Mouse (Mus musculus) adrenal gland, postnatal 25 days (tissue): ENCODE data around the gene Ttc23. TPM values are rescaled to one million over a fixed set of nuclear protein-coding genes. Genes with fewer than 3 reads are reported as not detected.

Source experiments
- DNase-seq: peaks from one replicate; pipeline ENCODE4 v3.0.0; 2021; ENCODE audit warnings: mixed read lengths
- long read RNA-seq: library from polyadenylated mRNA; stranded (forward); transcript quantifications from one replicate; pipeline ENCODE4 v2.0.0, GENCODE M21; 2021
- total RNA-seq: library from RNA; stranded (reverse); gene quantifications from 2 replicates; pipeline ENCODE4 v1.2.3, GENCODE M21; 2021

The Ttc23 gene
- 34.8 and 45.0 TPM in 2 replicates for total RNA-seq
- long read RNA-seq, transcript Ttc23-205 (10 exons, 1,991 nt) = minor isoform, 5 of 40 reads
- long read RNA-seq, transcript Ttc23-203 (11 exons, 2,216 nt) = major isoform, 11 of 40 reads
- long read RNA-seq, partial matches to known transcripts = 13 of 40 reads
- long read RNA-seq, other reads (novel, unspliced or antisense) = 11 of 40 reads

DNA sequence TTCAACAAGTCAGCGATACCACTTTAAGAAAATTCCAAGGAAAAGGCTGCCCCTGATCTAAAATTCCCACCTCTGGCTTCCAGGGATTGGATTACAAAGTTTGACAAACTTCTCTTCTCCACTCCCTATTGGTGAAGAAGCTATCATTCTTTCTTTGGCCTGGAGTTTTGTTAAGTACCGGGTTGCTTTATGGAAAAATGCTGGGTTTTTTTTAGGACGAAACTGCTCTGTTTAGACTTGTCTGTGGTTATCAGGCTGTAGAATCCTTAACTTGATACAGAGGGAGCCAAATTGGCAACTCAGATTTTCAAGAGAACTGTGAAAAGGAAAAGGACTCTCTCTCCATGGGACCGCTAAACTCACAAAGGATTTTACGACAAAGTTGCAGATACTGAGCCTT is at the start of gene Ttc23:
Gene Ttc23, plus strand, starts transcription at position 134 of the 400 bp plus-strand sequence.
- DNase-seq = no peak

DNA sequence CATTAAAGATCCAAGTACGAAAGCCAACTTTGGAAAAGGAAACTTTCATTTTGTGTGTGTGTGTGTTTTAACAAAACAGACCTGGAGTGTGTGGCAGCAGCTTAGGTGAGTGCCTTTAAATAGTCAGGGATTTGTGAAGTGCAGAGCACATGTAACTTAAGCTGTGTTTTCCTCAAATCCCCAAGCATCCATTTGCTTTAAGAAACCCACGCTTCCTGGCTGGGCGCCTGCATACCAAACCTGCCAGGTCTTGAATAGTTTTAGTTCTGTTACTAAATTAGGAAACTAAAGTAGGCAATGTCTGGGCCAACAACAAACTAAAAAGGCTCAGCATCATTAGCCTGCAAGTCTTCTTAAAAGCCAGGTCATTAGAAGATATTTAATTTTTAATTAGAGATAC is 49.2 kb upstream of the Ttc23 start:
- peak; percentile 22 for DNase-seq

DNA sequence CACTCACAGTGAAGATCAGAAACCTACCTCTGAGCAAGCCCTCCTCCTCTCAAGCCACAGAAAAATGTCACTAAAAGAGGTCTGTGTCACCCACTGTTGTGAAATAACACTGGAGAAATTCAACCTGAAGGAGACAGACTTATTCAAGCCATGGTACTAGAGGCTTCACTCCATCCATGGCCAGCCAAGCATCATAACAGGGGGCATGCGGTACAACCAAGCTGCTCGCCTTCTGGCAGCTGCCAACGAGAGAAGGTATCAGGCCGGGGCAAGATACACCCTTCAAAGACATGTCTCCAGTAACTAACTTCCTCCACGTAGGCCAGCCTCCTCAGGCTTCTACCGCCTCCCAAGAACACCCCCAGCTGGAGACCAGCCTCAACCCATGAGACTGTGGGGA is 42.1 kb upstream of the Ttc23 start:
- no peak for DNase-seq

DNA sequence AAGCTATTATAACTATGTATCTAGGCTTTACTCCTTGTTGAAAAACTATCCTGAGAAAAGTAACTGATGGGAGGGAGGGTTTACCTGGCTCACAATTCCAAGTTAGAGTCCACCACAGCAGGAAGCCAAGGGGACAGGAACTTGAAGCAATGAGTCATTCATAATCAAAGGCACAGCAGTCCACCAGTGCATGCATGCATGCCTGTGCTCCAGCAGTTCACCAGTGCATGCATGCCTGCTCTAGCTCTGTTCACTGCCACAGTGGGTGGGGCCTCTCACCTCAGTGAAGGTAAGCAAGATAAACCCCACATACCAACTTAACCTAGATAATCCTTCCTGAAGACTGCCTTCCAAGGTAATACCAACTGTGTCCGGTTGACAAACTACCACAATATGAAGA is 41.0 kb upstream of the Ttc23 start:
- no peak for DNase-seq

DNA sequence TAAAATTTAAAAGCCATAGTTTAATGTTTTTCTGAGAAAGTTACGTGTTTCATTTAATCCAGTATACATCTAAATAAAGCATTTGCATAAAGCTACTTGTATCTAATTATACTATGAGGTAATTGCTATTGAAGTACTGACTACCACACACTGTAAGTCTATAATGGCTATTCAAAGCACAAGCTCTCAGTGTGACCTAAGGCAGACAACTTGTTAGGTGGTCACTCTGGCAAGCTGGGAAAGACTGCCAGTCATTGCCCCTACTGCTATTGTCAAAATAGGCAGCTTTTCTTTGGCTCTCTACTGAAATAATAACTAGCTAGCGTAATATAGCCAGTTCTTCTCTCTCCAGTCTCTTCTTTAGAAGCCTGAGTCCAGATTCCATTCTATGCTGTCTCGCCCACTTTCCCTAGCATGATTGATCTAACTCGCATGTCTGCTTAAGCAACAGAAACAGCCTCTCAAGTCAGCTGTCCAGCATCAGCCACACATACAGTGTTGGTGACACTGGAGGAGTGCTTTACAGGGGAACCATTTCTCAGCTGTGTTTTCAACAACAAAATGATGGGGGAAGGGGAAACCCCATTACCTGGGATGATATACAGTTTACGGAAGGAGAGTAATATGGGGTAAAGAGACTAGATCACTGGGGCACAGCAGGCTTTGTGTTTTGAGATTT is 39.4 kb upstream of the Ttc23 start:
- no peak for DNase-seq

DNA sequence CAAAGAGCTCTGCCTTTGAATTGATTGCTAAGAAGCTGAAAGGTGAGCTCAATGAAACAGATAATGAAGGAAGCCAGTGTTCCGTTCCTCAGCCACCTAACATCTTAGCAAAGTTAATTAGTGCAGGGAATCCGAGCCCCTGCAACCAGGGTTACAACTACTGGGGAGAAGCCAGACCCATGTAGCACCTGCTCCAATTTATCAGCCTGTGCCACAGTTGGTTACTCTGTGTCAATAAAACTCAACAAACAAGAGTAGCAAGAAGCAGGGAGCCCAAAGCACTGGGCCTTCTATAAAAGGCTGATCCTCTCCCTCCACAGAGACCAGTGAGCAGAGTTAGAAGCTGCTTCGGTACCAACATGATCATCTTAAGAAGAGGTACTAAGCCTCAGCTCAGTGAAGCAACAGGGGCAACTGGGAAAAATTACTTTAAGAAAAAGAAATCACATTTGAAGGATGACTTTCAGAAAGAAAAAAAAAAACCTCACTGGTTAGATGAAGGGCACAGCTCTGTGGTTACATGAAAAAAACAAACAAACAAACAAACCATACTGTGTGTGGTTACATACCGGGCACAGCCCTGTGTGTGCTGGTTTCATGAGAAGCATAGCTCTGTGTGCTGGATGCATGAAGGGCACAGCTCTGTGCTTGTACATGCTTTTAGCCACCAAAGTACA is 38.7 kb upstream of the Ttc23 start:
- no peak for DNase-seq

DNA sequence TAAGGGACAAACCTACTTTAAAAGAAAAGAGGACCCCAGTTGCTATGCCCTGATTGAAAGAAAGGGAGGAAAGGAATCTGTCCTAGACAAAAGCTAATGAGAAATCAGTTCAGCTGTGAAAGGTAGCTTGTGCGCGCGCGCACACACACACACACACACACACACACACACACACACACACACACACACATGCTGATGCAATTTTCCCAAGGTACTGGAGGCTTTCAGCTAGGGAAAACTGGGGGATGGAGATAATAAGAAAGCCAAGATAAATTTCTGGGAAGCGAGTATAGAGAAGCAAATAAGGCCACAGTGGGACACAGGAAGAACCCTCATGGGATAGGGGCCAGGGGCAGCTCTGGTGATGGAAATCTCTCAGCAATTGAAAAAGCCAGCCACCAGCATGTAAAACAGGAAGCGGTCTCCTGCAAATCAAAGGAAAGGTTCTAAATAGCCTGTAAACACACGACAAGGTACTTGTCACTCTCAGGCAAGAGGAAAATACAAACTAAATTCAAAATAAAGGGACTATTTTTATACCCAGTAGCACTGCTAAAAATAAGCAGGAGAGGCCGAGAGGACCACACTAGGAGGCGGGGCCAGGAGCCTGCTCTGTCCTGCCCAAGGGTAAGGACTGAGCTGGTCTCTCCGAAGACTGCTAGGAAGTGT is 33.3 kb upstream of the Ttc23 start:
- DNase-seq = no peak

DNA sequence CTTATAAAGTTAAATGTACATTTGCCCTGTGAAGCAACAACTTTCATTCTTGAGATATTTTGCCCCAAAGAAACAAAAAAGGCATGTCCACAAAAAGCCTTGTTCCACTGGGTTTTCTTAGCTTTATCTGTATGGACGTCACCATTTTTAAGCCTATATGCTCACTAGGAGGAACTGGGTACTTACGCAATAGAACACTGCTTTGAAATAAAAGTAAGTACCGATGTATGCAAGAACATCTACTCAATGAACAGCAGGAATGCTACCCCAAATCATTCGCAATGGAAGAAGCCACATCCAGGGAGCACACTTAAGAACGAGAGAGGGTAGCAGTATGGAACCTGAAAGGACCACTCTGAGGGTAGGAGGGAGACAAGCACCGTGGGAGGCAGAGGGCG is 32.7 kb upstream of the Ttc23 start:
- DNase-seq = no peak

DNA sequence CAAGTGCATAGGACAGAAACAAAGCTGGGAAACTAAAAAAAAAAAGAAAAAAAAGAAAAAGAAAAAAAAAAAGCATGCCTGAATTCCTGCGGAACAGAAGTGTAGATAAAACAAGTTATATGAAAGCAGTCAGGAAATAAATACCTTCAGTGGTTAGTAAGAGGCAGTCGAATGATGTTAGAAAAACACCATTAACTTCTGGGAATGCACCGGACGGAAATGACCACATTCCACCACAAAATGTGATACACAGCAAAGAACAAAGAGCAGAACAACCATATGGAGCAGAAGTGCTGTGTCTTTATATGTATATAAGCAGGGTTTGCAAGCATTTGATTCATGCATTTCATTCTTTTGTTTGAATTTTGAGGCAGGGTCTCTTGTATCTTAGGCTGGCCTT is 30.3 kb upstream of the Ttc23 start:
- DNase-seq = no peak

DNA sequence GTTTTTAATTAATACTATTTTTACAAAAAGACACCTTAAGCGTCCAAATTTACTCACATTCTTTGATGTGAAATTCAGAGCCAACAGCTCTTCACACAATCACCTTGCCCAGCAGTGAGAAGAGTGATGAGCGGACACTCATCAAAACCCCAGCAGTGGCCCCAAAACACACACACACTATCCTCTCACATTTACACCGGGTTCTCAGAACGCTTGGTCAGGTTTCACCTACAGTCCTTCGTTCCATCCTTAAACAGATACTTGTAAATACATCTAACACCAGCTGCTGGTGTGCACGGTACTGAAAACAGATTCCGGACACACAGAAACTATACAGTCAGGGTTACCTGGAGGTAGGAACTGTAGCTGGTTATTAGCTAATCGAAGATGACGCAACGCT is 29.6 kb upstream of the Ttc23 start:
- no peak for DNase-seq

DNA sequence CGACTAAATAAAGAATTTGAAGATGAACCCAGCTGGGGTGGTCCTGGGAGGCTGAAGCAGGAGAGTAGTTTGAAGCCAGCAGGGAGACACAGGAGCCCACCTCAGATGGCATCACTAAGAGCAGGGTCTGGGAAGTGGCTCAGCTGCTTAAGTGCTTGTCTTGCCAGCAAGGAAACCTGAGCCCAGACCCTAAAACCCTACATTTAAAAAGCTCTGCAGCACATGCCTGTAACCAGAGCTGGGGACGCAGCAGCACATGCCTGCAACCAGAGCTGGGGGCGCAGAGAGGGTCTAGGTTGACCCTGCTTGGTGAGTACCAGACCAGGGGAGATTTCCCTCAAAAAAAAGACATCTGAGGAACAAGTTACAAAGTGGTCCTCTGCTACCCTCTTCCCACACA is 28.9 kb upstream of the Ttc23 start:
- no peak for DNase-seq

DNA sequence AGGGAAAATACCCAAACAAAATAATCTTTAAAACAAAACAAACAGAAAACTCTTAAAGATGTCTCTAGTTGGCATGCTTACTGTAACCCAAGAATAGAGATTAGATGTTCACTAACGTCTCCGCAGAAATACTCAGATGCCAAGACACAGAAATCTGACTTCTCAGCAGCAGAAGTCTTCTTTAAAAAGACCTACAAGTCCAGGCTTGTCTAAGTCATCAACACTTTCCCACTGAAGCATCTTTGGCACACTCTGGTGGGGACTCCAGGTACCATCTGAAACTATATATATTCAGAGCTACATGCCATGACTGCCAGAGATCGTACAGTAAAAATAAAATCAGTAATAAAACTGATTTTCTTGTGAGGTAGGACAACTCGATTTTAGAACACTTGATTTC is 27.4 kb upstream of the Ttc23 start:
- no peak for DNase-seq

DNA sequence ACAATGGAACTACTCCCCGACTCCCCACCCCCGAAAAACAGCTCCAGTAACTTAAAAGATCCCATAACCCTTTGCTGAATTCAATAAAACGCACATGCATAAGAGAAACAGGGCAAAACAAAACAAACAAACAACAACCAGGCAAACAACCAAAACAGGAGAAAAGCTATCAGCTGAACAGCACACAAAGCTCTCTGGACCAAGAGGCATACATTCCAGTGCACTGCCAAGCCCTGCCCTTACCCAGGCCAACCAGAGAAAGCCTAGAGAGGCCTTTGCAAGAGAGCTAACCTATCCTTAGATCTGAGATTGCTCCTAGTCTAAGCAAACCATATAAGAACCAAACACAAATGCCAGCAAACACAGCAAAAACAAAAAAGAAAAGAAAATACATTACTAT is 25.1 kb upstream of the Ttc23 start:
- no peak for DNase-seq

DNA sequence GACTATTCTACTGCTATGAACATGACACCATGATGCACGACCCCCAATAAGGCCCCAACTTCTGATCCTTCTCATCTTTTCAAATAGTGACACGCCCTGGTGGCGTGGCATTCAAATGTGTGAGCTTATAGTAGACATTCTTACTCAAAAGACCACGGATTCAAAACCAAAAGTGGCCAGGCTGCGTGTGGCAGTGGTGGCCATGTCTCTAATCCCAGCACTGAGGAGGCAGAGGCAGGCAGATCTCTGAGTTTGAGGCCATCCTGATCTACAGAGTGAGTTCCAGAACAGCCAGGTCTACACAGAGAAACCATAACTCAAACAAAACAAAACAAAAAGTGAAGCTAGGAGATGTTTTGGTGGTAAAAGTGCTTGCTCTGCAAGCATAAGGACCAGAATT is 20.5 kb upstream of the Ttc23 start:
- DNase-seq = no peak

DNA sequence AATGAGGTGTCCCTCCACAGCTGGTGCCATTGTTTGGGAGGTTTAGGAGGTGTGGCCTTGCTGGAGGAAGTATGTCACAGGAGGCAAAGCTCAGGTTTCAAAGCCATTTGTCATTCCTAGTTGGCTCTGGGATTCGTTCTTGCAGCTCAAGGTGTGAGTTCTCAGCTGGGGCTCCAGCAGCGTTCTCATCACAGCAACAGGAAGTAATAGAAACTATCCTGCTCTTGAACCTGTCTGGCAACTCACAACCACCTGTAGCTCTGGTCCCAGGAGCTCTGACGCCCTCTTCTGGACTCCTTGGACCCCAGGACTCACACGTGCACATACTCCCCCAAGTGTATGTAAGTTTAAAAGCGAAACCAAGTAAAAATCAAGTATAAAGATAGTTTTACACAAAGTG is 17.5 kb upstream of the Ttc23 start:
- no peak for DNase-seq

DNA sequence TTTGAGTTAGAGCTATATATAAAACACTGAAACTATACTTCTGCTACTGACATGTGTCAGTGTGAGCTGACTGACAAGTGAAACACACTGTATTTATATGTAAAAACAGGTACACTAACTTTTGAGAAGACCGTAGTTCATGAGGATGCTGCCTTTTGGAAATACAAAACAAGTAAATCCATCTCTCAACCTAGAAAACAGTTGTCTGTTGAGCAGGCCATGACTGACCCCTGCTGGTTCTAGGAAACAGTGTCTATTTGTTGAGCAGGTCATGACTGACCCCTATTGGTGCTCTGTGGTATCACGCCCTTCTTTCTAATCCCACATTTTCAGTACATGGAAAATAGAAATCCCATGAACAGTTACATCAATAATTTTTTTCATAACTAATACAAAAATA is 16.4 kb upstream of the Ttc23 start:
- DNase-seq = peak; percentile 63

DNA sequence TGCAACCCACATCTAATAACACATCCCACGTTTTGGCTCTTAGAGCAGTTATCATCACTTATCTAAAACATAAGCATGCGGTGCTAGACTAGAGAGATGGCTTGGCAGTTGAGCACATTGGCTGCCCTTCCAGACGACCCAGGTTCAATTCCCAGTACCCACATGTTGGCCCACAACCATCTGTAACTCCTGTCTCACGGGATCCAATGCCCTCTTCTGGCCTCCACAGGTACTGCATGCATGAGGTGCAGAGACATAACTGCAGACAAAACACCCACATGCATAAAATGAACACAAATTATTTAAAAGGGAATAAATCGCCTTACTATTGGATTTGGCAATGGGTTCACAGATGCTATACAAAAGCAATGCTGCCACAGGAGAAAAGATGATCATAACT is 14.8 kb upstream of the Ttc23 start:
- no peak for DNase-seq

DNA sequence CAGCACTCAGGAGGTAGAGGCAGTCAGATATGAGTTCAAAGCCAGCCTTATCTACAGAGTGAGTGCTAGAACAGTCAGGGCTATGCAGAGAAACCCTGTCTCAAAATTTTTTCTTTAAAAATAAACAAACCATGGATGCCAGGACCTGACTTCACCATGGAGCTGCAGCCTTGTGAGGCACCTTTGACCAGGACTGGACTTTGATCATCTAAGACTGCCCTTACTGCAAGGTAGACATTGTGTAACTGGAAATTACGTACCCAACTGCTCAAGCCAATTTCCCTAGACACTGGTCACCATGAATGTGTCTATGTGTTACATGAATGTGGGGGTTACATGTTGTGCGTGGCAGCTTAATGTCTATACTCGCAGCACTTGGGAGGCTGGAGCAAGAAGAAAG is 13.0 kb upstream of the Ttc23 start:
- DNase-seq = no peak

DNA sequence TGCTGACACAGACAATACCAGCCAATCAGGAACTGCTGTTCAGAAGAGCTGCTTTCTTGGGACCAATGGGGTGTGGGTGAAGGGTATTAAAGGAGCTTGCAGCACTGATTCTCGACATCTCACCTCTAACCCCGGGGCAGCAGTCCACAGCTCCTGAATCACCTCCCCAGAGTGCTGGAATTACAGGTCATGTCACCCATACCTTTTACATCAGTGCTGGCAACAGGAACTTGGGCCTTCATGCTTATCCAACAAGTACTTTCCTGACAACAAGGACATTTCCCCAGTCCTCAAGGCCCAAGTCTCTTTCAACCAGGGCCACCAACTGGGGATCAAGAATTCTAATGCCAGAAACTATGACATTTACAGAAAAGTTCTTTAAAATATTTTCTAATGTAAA is 11.0 kb upstream of the Ttc23 start:
- no peak for DNase-seq

DNA sequence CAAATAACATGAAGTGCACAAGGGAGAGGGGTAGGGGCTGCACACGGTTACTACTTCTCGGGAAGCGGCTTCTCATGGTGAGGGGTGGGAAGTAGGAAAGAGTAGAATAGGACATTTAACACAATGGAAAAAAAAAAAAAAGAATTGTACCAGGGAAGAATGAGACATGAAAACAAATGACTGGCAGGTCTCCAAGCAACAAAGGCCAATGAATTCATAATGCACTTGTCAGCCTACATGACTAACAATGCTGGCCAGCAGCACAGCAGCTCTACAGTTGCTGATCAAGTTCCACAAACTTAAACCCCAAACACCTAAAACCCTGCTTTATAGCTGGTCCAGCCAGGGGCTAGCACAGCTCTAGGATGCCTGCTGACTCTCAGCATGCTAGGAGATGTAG is 8.2 kb upstream of the Ttc23 start:
- DNase-seq = no peak

DNA sequence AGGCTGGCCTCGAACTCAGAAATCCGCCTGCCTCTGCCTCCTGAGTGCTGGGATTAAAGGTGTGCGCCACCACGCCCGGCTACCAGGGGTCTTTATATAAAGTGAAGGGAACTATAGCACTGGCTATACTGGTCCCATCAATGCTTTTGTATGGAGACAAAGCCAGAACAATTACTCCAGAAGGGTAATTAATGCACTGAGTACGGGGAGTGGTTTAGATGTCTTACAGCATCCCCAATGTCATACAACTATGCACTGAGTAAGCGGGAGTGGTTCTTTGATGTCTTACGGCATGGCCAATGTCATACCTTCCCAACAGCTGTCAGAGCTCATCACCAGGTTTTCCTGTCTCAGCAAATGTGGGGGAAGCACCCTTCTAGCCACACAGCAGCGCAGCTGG is 4.3 kb upstream of the Ttc23 start:
- no peak for DNase-seq

DNA sequence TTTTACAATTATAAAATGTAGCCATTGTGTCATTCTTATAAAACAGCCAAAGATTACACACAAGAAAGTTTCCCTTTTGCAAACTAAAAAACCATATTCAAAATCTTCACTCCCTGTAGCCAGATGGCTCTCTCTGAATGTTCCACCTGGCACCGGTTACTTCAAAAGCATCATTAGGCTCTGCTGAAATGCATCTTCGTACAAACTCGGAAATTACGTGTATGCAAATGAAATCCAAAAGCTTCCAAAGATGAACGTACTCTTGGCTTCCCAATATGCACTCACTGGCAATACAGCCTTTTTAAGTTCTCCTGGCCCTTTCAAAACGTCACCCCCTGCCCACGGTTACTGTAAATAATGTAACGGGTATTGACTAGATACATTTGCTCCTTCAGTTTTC is 2.9 kb upstream of the Ttc23 start:
- DNase-seq = no peak

DNA sequence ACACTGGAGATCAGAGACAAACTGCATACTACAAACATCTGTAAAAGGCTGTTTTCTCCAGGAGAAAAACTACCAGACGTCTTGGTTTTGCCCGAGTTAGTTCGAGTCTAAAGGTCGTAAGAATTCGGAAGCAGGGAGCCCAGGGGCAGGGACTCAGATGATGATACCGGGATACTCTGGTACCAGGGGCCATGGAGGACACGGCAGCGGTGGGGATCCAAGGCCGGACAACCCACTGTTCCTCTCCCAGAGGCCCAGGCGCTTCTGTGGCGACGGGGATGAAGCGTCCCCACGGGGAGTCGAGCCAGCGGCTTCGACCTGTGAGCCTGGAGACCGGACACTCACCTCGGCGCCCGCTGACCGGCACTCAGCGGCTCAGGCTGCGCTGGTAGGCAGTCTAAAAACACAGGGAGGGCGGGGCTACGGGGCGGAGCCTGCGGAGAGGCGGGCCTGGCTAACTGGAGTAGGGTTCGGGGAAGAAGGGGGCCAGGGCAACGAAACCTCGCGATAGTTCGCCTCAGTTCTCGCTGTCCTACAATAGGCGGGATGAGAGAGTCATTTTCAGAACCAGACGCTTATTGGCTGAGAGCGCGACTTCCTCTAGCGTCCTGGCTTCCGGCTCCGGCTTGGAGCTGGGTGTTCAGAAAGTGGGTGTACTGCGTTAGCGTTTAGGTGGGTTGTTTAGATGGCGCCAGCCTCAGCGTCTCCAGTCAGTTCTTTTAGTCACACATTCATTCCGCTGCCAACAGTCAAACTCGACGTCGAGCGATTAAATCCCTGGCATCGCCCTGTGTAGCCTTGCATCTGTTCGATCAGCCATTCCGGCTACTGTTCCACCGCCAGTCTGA is 2.2 kb upstream of the Ttc23 start, which contains the start of gene Lrrc28:
Gene Lrrc28, minus strand, starts transcription at position 436 of the 848 bp plus-strand sequence.
- DNase-seq = peak; percentile 99
